Mouse (Mus musculus): ENCODE measurements at regions not wholly inside any gene's neighbourhood (a gene's known extent, or its start where the extent isn't known, plus 50 kb on each side); places are given as distances from the start of the nearest gene placed in this dataset.
A peak's percentile ranks its signal among the peaks of the same experiment; 100 is the strongest.

DNA sequence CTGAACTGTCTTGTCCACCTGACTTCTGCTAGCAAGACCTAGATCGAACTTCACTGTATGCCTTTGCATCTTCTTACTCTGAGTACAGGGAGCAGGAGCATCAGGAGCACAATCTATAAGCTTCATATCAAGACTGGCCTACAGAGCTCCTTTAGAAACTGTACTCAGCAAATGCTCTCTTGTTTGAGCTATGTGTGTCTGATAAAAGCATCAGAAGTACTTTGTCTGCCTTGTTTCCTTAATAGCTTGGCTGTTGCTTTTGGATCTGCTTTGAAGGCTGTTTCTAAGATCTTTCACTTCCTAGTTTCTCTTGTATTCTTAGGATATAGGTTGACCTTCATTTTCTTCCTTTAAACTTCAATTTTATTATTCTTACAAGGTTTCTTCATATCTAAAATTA lies 175.3 kb upstream of the Cypt12 start:
- DNase-seq (ENCODE audit: extremely low read depth, low read depth, low spot score) = no peak

DNA sequence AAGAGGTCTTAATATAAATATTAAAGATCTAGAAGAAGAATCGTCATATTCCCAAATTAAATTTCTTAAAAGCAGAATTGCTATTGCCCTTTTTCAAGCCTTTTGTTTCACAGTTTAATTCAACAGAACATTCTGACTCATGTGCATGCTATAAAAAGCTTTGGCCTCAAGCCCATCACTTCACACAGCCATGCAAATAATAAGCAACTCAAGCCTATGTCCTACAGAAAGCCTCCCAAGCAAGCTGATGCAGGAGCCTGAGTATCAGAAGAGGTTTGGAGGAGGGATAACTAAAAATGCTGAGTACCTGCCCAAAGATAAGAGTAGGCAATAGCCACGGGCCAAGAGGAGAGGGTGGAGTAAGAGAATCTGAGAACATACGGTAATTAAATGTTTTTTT lies 169.1 kb upstream of the Cypt12 start:
- DNase-seq (ENCODE audit: extremely low read depth, low read depth, low spot score) = no peak

DNA sequence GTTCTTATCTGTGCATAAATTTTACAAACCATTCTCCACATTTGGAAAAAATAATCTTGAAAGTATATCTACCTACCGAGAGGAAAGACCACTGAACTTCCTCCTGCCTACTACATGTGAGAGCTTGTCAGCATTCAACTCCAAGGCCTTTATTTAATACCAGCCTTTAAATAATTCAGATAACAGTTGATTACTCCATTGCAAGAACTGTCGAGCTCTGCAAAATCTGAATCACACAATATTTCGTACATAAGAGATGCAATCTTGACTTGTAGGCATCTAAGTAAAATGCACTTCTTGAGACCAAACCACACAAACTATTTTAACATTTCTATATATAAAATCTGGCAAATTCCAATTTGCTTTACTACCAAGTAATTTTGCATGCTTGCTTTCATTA lies 164.1 kb upstream of the Cypt12 start:
- DNase-seq (ENCODE audit: extremely low read depth, low read depth, low spot score) = no peak

DNA sequence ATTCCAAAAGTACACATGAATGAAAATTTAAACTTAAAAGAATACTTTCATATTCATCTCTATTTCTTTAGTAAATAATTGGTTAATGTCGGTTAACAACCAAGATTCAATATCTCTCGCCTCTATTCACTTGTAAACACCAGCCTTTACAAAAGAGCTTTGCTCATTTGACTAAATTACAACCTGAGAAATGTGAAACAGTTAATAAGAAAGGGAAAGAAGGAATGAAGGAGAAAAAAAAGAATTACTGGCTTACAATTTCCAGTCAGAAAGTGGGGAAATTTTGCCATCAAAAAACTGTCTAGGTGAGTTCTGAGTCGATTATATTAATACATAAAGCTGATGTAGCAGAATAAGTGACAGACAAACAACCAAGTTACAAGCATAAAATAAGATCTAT lies 163.6 kb upstream of the Cypt12 start:
- DNase-seq (ENCODE audit: extremely low read depth, low read depth, low spot score) = no peak

DNA sequence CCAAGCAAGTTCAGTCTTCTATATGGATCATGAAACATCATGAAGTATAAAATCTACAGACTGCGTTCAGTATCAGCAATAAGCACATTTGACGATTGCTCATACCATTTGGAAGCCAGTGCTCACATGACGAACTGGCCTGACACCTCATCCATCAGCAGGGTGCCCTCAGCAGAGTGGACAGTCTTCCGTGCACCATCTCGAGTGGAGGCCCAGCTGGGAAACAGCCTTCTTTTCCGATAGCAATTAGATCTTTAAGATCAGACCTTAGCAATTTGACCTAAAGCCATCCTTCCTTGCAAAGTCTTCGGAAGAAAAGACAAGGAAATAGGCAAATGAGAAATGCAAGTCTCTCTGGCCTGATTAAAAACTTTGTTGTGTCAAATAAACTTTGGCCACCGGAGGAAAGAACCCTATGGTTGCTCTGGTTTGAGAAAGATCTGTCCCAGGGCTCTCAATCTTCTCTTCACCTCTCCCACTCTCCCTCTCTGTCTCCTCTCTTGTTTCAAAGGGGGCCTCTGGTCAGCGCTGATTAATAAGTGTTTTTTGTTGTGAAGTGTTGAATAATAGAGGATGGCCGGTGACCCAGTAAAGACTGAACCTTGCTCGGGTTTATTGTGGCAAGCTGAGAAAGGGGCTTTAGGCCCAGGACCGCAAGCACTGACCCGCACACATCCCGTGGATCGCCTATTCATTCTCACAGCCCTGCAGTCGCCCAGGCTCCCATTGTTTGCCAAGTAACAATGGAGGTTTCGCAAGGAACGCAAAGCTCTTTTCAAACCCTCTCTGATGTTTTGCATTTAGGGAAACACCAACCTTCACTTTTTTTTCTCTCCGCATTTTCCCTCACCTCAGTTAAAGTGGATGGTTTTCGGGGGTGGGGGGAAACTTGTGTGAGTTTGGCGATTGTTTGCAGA lies 162.8 kb upstream of the Cypt12 start:
- no peak for DNase-seq (ENCODE audit: extremely low read depth, low read depth, low spot score)

DNA sequence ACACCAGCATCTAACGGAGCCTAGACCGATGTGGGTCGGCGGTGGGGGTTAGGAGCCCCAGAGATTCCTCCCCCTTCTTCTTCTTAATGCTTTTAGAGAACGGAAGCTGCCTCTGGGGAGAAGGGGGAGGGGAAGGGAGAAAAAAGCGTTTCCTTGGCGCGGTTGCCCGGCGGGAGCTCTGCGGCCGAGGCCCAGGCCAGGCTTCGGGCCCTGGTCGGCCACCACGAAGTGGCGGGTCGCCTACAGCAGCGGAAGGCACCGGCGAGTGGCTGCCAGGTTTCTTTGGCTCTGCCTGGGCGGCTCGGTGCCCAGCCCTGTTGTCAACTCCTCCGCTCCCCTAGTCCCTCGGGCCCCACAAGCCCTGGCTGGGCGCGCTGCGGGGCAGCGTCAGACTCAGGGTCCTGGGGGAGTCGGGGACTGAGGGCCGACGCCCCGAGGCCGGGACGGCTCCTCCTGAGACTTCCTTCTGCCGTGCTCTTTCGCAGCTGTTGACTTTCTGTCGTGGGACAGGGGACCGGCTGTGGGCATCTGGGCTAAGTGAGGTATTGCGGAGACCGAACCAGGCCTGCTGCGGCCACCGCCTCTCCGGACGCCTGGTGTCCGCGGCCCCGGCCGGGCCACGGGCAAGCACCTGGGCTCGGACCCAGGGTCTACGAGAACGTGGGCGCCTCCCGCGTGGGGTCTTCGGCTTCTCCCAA lies 162.0 kb upstream of the Cypt12 start:
- DNase-seq (ENCODE audit: extremely low read depth, low read depth, low spot score) = no peak

DNA sequence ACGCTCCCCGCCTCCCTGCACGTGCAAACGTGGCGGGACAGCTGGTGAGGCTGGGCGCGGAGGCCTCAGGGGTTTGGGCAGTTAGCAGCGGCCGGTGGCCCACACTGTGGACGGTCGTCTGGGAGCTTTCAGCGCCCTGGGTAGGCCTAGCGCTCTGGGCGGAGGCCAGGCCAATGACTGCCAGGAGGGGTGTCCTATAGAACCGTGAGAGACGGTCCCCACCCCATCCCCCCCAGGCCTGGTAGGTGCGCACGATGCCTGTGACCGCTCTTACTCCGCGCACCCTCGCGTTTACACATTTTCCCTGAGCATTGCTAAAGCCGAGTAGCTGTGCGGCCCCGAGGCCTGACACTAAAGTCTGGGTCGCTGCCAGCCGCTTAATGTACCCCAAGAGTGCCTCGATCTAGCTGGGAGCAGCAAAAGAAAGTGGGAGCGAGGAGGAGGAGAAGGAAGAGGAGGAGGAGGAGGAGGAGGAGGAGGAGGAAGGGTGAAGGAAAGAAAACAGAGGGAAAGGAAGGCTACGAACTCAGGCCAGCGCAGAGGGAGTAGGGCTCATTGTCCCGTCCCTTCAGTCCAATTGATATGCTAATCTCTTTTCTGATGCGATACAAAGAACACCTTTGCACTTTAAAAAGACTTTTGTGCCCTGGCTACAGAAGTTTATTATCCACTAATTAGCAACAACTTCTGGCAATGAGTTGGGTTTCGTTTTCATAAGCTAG lies 161.3 kb upstream of the Cypt12 start:
- no peak for DNase-seq (ENCODE audit: extremely low read depth, low read depth, low spot score)

DNA sequence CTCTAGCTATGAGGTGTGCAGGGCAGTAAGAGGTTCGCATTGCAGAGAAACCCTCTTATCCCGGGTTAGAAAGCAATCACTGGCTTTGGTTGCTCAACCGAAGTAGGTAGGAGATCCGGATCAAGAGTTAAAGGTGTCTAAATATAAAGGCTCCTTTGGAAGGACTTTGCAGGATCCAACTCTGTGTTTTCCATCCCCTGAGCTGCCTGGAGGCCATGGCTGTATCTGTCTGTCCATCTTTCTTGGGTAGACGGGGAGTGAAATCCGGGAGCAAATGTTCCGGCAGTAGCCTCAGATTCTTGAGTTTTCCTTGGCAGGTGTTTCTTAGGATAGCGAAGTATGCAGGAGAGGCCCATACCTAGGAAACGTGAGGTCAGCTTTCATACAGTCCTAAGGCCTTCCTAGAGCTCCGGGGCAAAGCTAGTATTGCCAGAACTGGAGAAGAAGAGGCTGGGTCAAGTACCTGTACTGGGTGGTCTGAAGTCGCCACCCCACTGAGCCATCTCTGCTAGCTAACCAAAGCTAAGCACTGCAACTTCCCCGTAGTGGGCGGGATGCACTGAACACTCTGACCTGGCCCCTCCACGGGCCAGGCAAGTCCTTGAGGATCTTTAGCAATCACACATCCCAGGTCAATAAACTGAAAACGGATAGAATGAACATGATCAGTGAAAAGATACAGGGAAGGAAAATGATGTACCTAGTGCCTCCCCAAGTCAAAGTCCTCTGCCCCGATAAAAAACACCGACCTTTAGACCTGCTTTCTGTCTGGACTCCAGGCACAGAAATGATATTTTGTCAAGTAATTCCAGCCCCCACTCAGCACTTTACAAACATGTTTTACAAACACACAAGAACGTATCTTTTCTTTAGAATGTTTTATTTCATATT lies 160.5 kb upstream of the Cypt12 start:
- DNase-seq (ENCODE audit: extremely low read depth, low read depth, low spot score) = peak; percentile 55

DNA sequence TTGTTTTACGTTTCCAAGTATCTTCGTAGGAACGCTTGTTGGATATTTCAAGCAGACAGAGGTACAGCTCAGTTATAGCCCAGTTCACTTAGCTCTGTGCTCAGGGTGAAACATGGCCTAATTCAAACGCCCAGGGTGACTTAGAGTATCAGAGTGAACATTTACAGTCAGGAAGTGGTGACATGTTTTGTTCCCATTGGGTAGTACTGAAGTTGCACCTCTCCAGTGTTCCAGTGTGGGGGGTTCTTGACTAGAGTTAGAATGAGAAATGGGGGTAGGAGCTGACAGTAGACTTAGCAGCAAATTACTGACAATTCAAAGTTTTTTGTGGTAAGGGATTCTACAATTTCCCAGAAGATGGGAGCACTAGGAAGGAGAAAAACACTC lies 159.9 kb upstream of the Cypt12 start:
- DNase-seq (ENCODE audit: extremely low read depth, low read depth, low spot score) = no peak

DNA sequence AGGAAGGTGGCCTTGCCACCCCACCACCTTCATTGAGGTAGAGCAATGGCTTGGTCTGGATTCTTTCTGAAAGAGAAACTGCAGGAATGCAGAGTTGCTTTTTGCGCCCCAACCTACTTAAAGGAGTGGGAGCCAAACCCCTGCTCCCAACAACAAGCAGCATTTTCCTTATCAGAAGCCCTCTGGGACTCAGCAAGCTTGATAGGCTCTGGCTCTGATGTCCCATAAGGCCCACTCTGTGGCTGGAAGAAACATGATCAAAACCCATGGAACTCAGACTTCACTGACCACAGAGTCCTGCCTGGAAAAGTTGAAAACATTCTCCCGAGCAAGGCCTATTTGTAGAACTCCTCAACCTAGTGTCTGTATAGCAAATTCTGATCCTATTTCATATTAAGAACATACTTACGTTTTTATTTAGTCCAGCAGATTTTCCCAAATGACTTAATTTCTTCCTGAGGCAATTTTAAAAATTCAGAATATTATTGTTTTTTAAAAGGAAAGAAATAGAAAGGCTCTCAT lies 159.4 kb upstream of the Cypt12 start:
- no peak for DNase-seq (ENCODE audit: extremely low read depth, low read depth, low spot score)

DNA sequence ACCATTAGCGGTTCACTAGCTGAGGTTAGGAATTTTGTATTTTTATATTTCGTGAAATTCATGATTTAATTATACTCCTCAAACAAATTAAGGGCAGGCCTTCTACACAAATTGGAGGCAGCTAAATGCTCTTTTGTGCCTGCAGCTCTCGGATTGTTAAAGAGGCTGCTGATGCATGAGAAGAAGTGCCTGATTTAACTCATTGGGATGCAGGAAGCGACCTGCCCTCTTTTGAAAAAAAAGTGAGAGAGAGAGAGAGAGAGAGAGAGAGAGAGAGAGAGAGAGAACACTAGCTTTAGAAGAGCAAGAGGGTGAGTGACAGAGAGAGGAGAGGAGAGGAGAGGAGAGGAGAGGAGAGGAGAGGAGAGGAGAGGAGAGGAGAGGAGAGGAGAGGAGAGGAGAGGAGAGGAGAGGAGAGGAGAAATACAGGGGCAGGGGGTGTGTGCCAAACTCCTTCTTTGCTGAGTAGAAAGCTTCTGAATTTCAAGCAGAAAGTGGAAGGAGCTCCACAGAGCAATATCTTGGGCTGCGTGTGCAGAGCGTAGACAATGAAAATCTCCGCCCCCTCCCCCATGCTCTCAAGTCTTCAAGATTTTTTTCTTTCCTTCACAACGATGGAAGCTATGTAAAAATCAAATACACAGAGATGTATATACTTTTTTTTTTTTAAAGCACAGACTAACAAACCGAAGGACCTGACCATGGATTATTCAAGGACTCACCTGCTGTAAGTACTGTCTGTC lies 158.6 kb upstream of the Cypt12 start:
- DNase-seq (ENCODE audit: extremely low read depth, low read depth, low spot score) = no peak

DNA sequence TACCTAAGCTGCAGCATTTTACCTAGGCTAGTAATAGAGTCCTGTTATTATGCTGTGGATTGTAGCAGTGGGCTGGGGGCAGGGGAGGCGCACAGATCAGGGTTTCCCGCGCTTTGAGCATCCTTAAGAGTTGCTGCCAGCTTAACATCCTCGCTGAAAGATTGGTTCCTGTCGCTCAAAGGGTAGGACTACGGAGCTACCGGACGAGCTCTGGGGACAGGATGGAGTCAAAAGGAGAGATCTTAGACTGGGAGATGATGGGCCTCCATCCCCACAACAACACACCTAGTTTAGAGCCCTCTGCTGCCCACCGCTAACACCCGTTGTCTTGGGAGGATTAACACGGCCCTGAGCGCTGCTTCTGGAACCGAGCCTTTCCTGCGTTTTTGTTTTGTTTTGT lies 157.9 kb upstream of the Cypt12 start:
- DNase-seq (ENCODE audit: extremely low read depth, low read depth, low spot score) = no peak

DNA sequence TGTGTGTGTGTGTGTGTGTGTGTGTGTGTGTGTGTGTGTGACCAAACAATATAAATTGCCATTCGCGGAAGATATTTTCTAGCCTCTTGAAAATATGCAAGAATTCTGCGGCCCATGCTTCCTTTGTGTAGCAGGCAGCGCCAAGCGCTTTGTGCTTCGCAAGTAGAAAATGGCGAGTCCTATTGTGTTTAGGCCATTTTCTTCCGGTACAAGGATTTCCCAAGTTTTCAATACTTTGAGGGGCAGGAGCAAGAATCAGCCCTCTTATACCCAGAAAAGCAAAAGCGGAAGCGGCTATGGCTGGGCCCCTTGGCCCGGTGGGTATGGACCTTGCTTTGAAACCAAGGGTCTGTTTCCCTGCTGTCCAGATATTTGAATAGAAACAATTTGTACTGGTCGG lies 157.4 kb upstream of the Cypt12 start:
- no peak for DNase-seq (ENCODE audit: extremely low read depth, low read depth, low spot score)

DNA sequence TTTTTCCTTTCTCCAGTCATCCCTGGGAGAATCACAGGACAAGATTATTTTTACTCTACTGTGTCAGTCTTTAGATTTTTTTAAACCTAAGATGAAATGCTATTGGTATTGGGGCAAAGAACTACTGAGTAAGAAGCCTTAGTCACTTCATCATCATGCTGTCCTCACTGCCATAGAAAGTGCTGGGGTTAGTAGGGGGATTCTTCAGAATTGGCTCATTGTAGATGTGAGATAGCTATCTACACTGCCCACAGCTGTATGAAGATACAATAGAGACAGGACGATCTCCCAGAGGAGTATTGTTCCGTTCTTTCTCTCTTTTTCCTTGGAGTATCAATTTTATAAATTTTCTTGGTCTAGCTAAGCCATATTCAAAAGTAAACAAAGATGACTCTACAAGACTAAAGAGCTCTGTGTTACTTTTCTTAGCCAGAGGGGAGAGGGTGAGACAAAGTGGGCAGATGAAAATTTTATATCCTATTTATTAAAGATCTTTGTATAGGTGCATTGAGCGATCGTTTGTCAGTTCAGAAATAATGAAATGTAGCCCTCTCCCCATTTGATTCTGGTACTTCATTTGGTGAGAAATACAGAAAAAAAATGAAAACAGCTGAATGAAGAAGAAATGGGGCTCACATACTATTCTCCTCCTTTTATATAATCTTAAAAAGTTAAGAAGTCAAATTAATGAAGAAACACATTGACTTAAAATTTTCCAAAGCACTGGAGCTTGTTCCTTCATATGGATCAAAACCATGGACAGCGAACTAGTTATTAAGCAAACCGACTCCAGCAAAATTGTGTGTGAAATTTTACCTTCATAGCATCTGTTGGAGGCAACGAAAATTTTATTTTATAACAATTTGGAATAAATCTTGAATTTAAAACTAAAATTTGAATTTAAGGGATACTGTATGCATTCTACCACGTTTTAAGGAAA lies 156.6 kb upstream of the Cypt12 start:
- no peak for DNase-seq (ENCODE audit: extremely low read depth, low read depth, low spot score)

DNA sequence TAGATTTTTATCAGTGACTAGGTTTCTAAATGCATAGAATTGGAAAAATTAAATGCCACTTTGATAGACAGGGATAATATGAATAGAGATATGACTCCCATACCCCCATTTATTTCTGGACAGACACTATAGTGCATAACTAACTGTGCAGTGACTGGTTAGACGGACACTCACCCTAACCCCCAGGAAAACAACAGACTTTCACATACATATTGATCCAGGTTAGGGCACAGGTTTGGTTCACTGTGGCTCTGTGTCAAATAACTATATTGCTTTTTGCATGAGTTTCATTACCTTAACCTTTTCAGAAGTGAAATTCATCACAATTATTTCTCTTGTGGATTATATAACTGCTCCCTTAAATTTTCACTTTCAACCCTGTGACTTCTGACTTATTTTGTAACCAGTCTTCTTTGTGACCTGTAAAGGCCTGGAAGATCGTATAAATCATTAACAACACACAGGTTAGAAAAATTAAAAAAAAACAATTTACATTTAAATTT lies 155.6 kb upstream of the Cypt12 start:
- no peak for DNase-seq (ENCODE audit: extremely low read depth, low read depth, low spot score)

DNA sequence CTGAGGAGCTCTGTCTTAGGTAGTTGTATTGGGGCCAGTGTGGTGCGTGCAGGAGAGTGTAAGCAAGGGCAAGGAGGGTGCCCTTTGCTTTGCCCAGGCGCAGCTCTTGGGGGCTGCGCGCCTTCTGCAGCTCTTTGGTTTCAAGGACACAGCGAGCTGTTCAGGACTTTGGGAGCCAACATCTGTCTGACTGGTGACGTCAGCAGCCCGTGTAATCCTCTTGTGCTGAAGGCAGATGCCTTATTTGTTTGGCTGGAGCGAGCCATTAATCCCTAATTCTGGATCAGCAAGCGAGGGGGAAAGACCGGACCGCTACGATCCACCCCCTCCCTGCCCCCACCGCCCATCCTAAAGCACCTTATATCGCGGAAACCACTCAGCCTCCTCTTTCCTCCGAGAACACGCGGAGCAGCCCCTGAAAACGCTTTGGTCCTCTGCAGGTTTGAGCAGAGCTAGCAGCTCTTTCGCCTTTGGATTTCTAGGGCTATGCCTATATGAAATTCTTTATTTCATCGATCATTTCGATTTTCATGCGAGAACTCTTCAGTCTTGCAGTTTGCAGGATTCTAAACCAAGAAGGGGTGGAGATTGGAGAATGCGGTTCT lies 154.5 kb upstream of the Cypt12 start:
- no peak for DNase-seq (ENCODE audit: extremely low read depth, low read depth, low spot score)

DNA sequence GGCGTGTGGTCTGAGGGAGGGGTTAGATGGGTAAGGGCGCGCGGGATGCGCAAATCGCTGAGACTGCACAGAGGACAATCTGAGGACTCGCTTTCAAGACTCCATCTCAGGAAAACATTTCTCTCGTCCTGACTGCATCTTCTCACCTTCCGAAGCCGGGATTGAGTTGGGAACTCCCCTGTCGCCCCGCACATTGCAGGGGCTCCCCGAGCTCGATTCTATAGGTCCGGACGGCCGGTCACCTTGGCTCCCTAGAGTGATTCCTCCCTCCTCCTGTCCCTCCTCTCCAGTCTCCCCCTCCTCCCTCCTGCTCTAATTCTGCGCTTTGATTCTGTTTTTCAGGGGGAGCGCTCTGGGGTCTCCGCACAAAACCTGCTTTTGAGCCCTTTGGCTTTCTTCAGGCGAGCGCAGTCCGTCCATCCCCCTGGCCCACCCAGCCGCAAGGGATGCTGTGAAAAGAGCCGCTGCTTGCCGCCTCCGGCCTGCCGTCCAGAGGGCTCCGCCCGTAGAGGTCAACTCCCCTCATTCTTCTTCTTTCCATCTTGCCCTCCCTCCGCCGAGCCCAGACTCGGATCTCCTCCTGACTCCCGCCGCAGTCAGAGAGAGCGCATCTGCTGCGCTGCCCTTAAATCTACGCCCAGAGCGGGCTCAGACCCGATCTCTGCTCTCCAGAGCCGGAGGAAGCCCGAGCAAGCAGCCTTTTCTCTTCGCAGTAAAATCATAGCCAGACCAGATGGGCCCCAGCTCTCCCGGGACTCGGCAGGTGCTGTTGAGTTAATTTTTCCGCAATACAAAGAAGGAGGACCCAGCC lies 153.8 kb upstream of the Cypt12 start:
- DNase-seq (ENCODE audit: extremely low read depth, low read depth, low spot score) = no peak
